Mouse (Mus musculus): Measurements from ENCODE around the gene B4galt5.

B4galt5 gene

DNA sequence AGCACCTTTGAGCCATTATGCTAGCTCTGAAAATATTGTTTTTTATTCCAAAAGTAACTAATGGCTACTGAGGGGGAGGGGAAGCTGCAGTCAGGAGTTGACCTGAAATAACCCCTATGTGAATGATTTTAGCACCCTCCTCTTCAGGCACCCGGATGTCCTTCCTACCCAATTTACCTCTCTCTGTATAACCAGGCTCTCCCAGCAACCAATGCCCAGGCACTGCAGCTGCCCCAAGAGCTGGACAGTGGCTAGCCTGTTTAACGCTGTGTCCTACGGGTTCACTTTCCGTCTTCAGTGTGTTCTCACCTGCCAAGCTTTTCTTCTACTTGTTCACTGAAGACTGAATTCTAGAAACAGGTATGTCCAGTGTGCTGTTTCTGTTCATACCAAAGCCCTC, 14.7 kb downstream of the B4galt5 start:
- CTCF ChIA-PET, result interaction anchor here (0.7 kb wide), 1 partner anchor 18 kb away, joined by 3 read pairs; no protein-coding TSS in a partner anchor

- CTCF ChIA-PET, result no interaction called here
Observed at GRCm38 (mm10) chr2:167333450-167333849, 15.5 kb downstream of the B4galt5 start.

DNA sequence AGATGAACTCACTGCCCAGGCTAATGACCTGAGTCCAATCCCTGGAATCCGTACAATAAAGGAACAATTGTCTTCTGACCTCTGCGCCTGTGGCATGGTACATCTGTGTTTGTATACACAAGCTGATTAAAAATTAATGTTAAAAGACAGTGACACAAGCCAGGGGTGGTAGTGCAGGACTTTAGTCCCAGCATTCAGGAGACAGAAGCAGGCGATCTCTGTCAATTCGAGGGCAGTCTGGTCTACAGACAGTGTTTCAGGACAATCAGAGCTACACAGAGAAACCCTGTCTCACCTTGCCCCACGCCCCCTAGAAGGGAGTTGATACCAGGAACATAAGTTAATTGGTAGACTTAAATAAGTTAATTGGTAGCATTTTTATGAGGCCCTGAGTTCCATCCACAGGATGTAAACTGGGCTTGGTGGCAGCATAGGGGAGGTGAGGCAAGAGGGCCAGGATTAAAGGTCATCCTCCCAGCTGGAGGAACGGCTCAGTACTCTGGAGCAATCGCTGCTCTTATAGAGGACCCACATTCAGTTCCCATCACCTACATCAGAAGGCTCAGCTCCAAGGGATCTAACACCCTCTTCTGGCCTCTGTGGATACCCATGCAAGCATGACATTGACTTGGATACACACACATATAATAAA, 16.5 kb downstream of the B4galt5 start:
- CTCF ChIA-PET, result no interaction called here

GRCm38 (mm10) chr2:167331432-167331921, 17.5 kb downstream of the B4galt5 start:
- CTCF ChIA-PET, result no interaction called here

DNA sequence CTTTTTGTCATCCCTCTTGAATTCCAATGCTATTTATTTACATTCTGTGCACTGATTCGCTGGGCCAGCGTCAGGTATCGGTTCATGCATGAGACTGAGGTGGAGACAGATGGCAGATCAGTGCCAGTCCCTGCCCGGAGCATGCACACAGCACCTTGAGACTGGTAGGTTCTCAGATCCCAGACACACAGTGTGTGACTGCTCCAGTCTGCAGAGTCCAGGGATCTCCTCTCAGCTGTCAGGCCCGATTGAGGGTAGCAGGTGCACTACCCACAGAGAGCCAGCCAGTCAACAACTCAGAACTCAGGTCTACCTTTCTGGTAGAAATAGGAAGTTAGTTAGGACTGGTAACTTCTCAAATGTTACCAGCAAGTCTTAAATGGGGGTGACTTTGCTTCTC, 18.4 kb downstream of the B4galt5 start:
- CTCF ChIA-PET, result interaction anchor here (0.5 kb wide), 1 partner anchor 742 kb away, joined by 7 read pairs; no protein-coding TSS in a partner anchor

DNA sequence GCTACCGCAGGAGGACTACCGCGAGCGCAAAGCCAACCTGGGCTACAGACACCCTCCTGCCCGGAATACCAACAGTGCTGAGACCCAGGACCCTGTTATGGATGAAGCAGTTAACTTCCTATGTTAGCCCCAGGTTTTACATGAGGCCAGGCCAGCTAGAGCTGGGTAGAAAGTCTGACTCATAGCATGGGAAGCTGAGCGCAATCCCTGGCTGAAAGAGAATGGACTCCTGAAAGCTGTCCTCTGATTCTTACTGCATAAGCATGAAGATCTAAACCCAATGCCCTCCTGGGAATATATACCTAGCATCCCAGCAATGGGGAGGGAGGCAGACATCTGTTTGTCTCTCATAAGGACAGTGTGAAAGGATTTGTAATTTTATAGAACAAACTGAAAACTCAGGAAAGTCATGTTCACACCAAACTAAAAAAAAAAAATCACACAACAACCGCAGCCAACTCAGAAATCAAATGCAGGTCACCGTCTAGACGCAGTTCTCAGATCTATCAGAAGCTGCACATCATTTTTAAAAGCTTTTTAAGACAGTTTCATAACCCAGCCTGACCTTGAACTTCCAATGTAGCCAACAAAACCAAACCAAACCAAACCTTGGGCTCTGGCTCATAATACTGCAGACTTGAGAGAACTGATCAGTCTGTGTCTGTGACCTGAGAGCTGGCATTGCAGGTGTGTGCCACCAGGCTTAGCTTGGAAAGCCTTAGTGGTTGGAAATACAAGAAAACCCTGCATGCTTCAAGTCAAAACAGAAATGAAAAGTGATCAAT, 19.3 kb downstream of the B4galt5 start:
- CTCF ChIA-PET, result interaction anchor here (0.7 kb wide), 1 partner anchor 111 kb away, joined by 3 read pairs; no protein-coding TSS in a partner anchor

- CTCF ChIA-PET, result no interaction called here
Observed at GRCm38 (mm10) chr2:167328340-167328739, 20.6 kb downstream of the B4galt5 start.

- CTCF ChIA-PET, result no interaction called here
Observed at GRCm38 (mm10) chr2:167326582-167326981, 22.4 kb downstream of the B4galt5 start.

GRCm38 (mm10) chr2:167324151-167324930, 24.6 kb downstream of the B4galt5 start:
- CTCF ChIA-PET, result no interaction called here

DNA sequence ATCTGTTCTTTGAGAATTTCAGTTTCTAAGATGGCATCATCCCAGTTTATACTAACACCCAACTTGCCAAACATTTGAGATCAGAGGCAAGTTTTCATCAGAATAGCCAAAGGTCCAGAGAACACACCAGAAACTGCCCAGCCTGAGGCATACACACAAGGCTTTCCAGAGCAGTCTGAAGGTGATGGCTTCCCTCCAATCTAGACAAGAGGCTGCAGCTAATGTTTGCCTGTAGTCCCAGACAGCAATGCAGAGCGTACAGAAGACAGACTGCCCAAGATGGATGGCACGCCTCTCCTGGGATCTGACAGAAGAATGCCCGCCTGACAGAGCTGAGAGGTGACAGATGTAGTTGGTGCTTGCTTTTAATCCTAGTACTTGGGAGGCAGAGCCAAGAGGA, 25.9 kb downstream of the B4galt5 start:
- CTCF ChIA-PET, result no interaction called here

- CTCF ChIA-PET, result no interaction called here
Observed at GRCm38 (mm10) chr2:167321372-167321771, 27.6 kb downstream of the B4galt5 start.

DNA sequence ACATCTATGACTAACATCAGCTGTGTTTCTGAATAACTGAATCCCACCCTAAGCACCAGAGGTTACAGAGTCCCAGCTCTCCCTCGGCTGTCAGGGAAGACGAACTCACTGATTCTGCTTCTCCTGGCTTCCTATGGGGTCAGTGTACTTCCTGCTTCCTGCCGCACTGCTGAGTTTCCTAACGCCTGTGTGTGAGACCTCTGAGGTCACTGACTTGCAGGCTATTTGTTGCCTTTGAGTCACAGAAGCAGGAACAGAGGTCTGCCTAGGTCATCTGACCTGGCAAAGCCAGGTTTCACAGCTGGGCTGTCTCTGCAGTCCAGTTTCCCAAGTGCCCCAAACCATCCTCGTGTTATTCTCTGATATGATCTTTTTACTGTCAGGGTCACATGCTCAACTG, 30.0 kb downstream of the B4galt5 start:
- CTCF ChIA-PET, result no interaction called here

DNA sequence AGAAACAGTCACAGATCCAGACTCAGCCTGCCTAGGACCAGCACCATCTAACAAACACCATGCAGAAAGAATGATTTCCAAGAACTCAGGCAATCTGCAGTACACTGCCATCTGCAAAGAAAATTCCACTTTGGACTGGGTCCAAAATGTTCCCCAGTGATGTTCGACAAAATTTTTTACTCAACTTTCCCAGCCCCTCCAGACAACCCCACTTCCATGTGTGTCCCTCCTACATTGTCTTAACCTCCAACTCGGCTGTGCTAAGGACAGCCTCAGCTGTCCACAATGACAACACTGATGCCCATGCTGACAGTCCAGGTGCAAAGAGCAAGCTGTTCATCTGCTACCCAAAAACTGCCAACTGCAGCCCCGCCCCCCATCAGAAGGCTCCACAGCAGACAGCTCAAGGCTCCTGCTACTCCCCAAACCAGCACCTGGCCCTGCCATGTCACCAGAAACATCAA, 32.2 kb downstream of the B4galt5 start:
- CTCF ChIA-PET, result interaction anchor here (0.5 to 1.3 kb wide), 2 partner anchors 9 to 50 kb away, joined by 3 read pairs; no protein-coding TSS in a partner anchor

DNA sequence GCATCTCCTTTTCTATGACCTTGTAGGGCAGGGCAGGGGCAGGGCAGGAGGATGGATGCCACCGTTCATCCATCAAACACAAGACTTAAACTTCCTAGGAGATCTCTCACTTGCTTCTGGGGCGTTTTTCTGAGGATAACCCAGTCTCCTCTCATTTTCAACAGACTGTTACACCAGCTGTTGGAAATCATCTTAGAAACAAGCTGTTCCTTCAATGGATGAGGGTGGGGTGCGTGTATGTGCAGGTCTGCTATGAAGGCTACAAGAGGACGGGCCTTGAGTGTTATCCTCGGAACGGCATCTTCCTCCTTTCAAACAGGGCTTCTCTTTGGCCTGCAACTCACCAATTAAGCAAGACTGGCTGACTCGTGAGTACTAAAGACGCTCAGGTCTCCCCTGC, 34.5 kb downstream of the B4galt5 start:
- CTCF ChIA-PET, result no interaction called here

GRCm38 (mm10) chr2:167313501-167314326, 35.3 kb downstream of the B4galt5 start:
- CTCF ChIA-PET, result no interaction called here

GRCm38 (mm10) chr2:167310121-167310520, 38.9 kb downstream of the B4galt5 start:
- CTCF ChIA-PET, result interaction anchor here (0.5 kb wide), 1 partner anchor 87 kb away, joined by 3 read pairs; no protein-coding TSS in a partner anchor

DNA sequence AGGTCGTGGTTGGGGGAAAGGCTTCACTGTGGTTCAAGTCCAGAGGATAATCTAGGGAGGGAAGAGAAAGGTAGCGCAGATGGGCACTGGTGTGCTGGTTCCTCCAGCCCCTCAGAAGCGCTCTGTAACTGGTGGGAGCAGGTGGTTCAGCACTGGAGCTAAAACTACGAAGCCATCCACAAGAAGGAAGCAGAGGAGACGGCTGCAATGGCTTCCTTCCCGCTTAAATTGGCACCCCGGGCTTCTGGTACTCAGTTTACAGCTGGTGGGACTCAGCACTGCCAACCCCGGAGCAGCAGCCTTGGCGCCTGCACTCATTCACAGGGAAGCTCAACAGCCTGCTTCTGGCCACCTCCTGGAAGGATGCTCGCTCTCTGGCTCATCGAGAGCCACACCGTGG, 39.7 kb downstream of the B4galt5 start:
- CTCF ChIA-PET, result interaction anchor here (0.6 kb wide), 1 partner anchor 89 kb away, joined by 4 read pairs; no protein-coding TSS in a partner anchor

GRCm38 (mm10) chr2:167307716-167308115, 41.3 kb downstream of the B4galt5 start:
- CTCF ChIA-PET, result interaction anchor here (1.3 kb wide), 1 partner anchor 9 kb away, joined by 3 read pairs; no protein-coding TSS in a partner anchor

- CTCF ChIA-PET, result interaction anchor here (1.3 kb wide), 1 partner anchor 10 kb away, joined by 3 read pairs; no protein-coding TSS in a partner anchor
Observed at GRCm38 (mm10) chr2:167306626-167307541, 42.1 kb downstream of the B4galt5 start.

DNA sequence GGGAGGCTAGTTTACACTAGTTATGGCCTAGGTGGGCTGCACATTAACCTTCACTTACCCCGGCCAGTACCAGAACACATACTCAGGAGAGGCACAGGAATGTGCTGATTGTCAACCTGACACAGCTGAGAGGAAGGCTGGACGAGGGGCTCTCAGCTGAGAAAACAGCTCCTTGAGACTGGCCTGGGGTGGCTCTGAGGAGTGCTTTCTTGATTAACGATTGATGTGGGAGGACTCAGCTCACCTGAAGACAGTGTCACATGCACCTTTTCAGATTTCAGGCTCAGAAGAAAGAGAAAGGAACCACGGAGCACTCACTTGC, 42.7 kb downstream of the B4galt5 start:
- CTCF ChIA-PET, result interaction anchor here (0.6 kb wide), 1 partner anchor 809 kb away, joined by 10 read pairs; no protein-coding TSS in a partner anchor

Data from spleen, embryonic (tissue).